Mouse (Mus musculus): ENCODE data around the gene Rev3l.

DNA sequence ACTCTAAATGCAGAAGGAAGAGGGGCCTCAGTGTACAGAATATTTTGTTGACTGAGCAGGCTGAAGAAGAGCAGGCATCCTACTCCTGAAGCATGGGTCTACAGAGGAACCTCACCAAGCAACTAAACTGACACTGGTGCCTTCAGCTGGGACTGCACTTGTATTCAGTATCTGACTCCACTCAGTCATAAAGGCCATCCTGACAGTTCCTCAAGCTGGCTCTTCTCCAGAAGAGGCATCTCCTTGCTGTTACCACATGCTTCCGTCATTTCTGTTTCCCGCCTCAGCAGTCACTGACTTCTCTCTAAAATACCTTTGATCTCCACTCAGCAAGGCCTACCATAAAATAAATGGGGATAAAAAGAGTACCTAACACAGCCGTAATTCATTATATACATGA lies 44.1 kb upstream of the Rev3l start:
- TF ChIP-seq CTCF (conservative IDR thresholded peaks at IDR 0.05; ENCODE audit: low read length) (no peak), NANOG (IDR thresholded peaks at IDR 0.05; ENCODE audit: borderline replicate concordance, low read length) (no peak)

All from E14TG2a.4 (cell line).